Mouse (Mus musculus) G1E (cell line): Measurements from ENCODE around the gene Mmd2. TPM values are rescaled to one million over a fixed set of nuclear protein-coding genes. Genes with fewer than 3 reads are reported as not detected.

Experiments
- ATAC-seq: 2 replicates; pipeline ENCODE4 v1.8.0; 2016; ENCODE audit warnings: mild to moderate bottlenecking; ENCODE audit not compliant: insufficient number of reproducible peaks, poor library complexity, low FRiP score, severe bottlenecking; ENCODE audit errors: extremely low read depth
- DNase-seq: peaks from one replicate; pipeline ENCODE4 v3.0.0; 2012; ENCODE audit warnings: low spot score
- H3K27me3 ChIP-seq: 2 replicates; pipeline ENCODE4 v1.6.1; 2012; ENCODE audit warnings: mild to moderate bottlenecking, low read length, inconsistent platforms; ENCODE audit not compliant: insufficient read depth
- H3K36me3 ChIP-seq: replicated peaks from 2 replicates; pipeline ENCODE3; 2012; ENCODE audit warnings: mild to moderate bottlenecking, inconsistent platforms
- H3K4me1 ChIP-seq: 2 replicates; pipeline ENCODE4 v1.6.1; 2012; ENCODE audit warnings: low read depth, low read length, inconsistent platforms, mixed read lengths; ENCODE audit not compliant: insufficient read depth
- H3K4me3 ChIP-seq: 2 replicates; pipeline ENCODE4 v1.5.1; 2012; ENCODE audit warnings: low read depth, mild to moderate bottlenecking, inconsistent platforms, low read length, moderate library complexity, mixed read lengths
- H3K9me3 ChIP-seq: replicated peaks from 2 replicates; pipeline ENCODE4 v1.6.1; 2012; ENCODE audit warnings: inconsistent platforms
- CTCF ChIP-seq: IDR thresholded peaks from 2 replicates; pipeline ENCODE4 v1.5.1; 2012; ENCODE audit warnings: low read depth, low read length, inconsistent platforms, mixed read lengths
- GATA1 ChIP-seq: IDR thresholded peaks from 2 replicates; pipeline ENCODE4 v1.6.1; 2012; ENCODE audit warnings: borderline replicate concordance, low read length, inconsistent platforms, mixed read lengths
- GATA2 ChIP-seq: IDR thresholded peaks from 2 replicates; pipeline ENCODE4 v1.6.1; 2012; ENCODE audit warnings: low read depth, low read length, inconsistent platforms, borderline replicate concordance
- POLR2AphosphoS5 ChIP-seq: IDR thresholded peaks from 2 replicates; pipeline ENCODE4 v1.6.1; 2012; ENCODE audit warnings: low read depth, low read length, inconsistent platforms; ENCODE audit not compliant: insufficient replicate concordance
- TAL1 ChIP-seq: conservative IDR thresholded peaks from 2 replicates; pipeline ENCODE4 v1.6.1; 2012; ENCODE audit warnings: low read depth, low read length, inconsistent platforms, mixed read lengths
- polyA plus RNA-seq: library from polyadenylated mRNA; stranded (reverse); fragments of >175 nt; gene quantifications from 2 replicates; pipeline ENCODE4 v1.2.3, GENCODE M21; 2012
- total RNA-seq, 2 experiments: library from RNA; stranded (forward) in 1 of 2; stranded (reverse) in 1 of 2; fragments of 200-1000 nt in 1 of 2; fragments of >200 nt in 1 of 2; fragmentation: Nextera tagmentation in 1 of 2; gene quantifications; 2 replicates each; pipeline ENCODE4 v1.2.3; 2014 to 2017

Gene Mmd2
- total and polyA plus RNA-seq, 3 experiments = 0.16 TPM; not detected in 2

GRCm38 (mm10) chr5:142595698-142596097, 12.9 kb downstream of the Mmd2 start:
- no peak for DNase-seq
- no peak for ATAC-seq
- no peaks in the 10 kb centered on the region for H3K4me1 ChIP-seq
- no peak for TF ChIP-seq POLR2AphosphoS5
- no peak for TF ChIP-seq GATA2
- no peak for TF ChIP-seq TAL1
- TF ChIP-seq GATA1 = no peak
- TF ChIP-seq CTCF = no peak
- no peaks in the 10 kb centered on the region for H3K9me3 ChIP-seq
- peaks cover 13% of the 10 kb centered on the region for H3K27me3 ChIP-seq
- no peaks in the 10 kb centered on the region for H3K36me3 ChIP-seq
- no peak overlapping the region for H3K4me3 ChIP-seq

- no peaks in the 10 kb centered on the region for H3K4me1 ChIP-seq
- H3K27me3 ChIP-seq = peaks cover 7% of the 10 kb centered on the region; the same call in 1 of the 2 replicates
- no peak for DNase-seq
- H3K4me3 ChIP-seq = no peak overlapping the region
- TF ChIP-seq CTCF (no peak), TAL1 (no peak), GATA2 (no peak), POLR2AphosphoS5 (no peak), GATA1 (no peak)
- no peaks in the 10 kb centered on the region for H3K36me3 ChIP-seq
- H3K9me3 ChIP-seq = no peaks in the 10 kb centered on the region
- ATAC-seq = no peak
These were observed 17.5 kb downstream of the Mmd2 start for GRCm38 (mm10) chr5:142590953-142591616.

- ATAC-seq (no peak), DNase-seq (no peak)
- Histone ChIP-seq H3K36me3 (no peaks in the 10 kb centered on the region), H3K4me3 (no peak overlapping the region), H3K27me3 (peaks cover 19% of the 10 kb centered on the region), H3K4me1 (no peaks in the 10 kb centered on the region), H3K9me3 (peaks cover under 1% of the 10 kb centered on the region; the same call in 1 of the 2 replicates)
- TF ChIP-seq GATA2 (no peak), CTCF (no peak), GATA1 (no peak), POLR2AphosphoS5 (no peak), TAL1 (no peak)
These were observed 24.9 kb downstream of the Mmd2 start for GRCm38 (mm10) chr5:142583616-142584126.

- peaks cover 18% of the 10 kb centered on the region for H3K27me3 ChIP-seq
- TF ChIP-seq POLR2AphosphoS5 (no peak), CTCF (peak; percentile 74)
- peaks cover 6% of the 10 kb centered on the region for H3K4me1 ChIP-seq
- no peak overlapping the region for H3K4me3 ChIP-seq
- peaks cover 4% of the 10 kb centered on the region; the same call in 1 of the 2 replicates for H3K9me3 ChIP-seq
- DNase-seq (peak; percentile 37), ATAC-seq (no peak)
- no peaks in the 10 kb centered on the region for H3K36me3 ChIP-seq
These were observed 27.1 kb downstream of the Mmd2 start for GRCm38 (mm10) chr5:142581517-142581916.

GRCm38 (mm10) chr5:142578192-142578591, 30.4 kb downstream of the Mmd2 start:
- DNase-seq (no peak), ATAC-seq (no peak)
- Histone ChIP-seq H3K4me3 (no peak overlapping the region), H3K36me3 (no peaks in the 10 kb centered on the region), H3K9me3 (peaks cover 4% of the 10 kb centered on the region; the same call in 1 of the 2 replicates), H3K27me3 (peaks cover 13% of the 10 kb centered on the region), H3K4me1 (peaks cover 8% of the 10 kb centered on the region)
- no peak for TF ChIP-seq TAL1
- no peak for TF ChIP-seq POLR2AphosphoS5
- no peak for TF ChIP-seq GATA2
- TF ChIP-seq GATA1 = no peak
- no peak for TF ChIP-seq CTCF

GRCm38 (mm10) chr5:142576832-142577231, 31.8 kb downstream of the Mmd2 start:
- TF ChIP-seq GATA2 = no peak
- no peak for TF ChIP-seq CTCF
- no peak for TF ChIP-seq POLR2AphosphoS5
- TF ChIP-seq TAL1 = no peak
- TF ChIP-seq GATA1 = no peak
- ATAC-seq = peak; percentile 75
- Histone ChIP-seq H3K4me1 (peaks cover 8% of the 10 kb centered on the region), H3K36me3 (no peaks in the 10 kb centered on the region), H3K4me3 (no peak overlapping the region), H3K9me3 (peaks cover 8% of the 10 kb centered on the region; the same call in 1 of the 2 replicates), H3K27me3 (peaks cover 10% of the 10 kb centered on the region)
- DNase-seq = no peak
